Mouse (Mus musculus): ENCODE measurements around the gene Gm27021. TPM values are rescaled to one million over a fixed set of nuclear protein-coding genes. Genes with fewer than 3 reads are reported as not detected.

Gene Gm27021
- total and polyA plus RNA-seq, 2 experiments from 2014 or later, result 7.0 to 10.9 TPM

- WGBS, result 68% methylated on average over 8 of the region's 8 CpGs
- H3K4me1 ChIP-seq (ENCODE audit: insufficient read depth, low read length), result peaks cover 33% of the 10 kb centered on the region
Measured at GRCm38 (mm10) chr8:120566681-120567080, 101.2 kb downstream of the Gm27021 start.

GRCm38 (mm10) chr8:120565151-120565711 lies 102.6 kb downstream of the Gm27021 start:
- DNase-seq (ENCODE audit: low spot score) (peak; percentile 38), ATAC-seq (no peak)
- Histone ChIP-seq H3K4me1 (ENCODE audit: insufficient read depth, low read length) (peaks cover 40% of the 10 kb centered on the region), H3K27ac (peak overlapping the region; percentile 23; the same call in 1 of the 2 replicates), H3K36me3 (ENCODE audit: insufficient read depth, low read length) (peaks cover 27% of the 10 kb centered on the region; the same call in 1 of the 2 replicates), H3K4me3 (ENCODE audit: low read length) (no peak overlapping the region), H3K4me2 (ENCODE audit: low read depth, low read length) (no peak overlapping the region), H3K9ac (replicated peaks; ENCODE audit: low read length) (no peak overlapping the region), H3K9me3 (ENCODE audit: low read length) (no peaks in the 10 kb centered on the region), H3K27me3 (ENCODE audit: insufficient read depth, low read length) (no peaks in the 10 kb centered on the region)
- no peak for TF ChIP-seq CTCF (IDR thresholded peaks at IDR 0.05; ENCODE audit: low read depth)
- 21% methylated on average over 7 of the region's 7 CpGs for WGBS

More at GRCm38 (mm10) chr8:120566681-120567080, 101.2 kb downstream of the Gm27021 start:
- Histone ChIP-seq H3K27me3 (ENCODE audit: insufficient read depth, low read length) (no peaks in the 10 kb centered on the region), H3K4me2 (ENCODE audit: low read depth, low read length) (no peak overlapping the region), H3K9ac (replicated peaks; ENCODE audit: low read length) (no peak overlapping the region), H3K27ac (no peak overlapping the region), H3K9me3 (ENCODE audit: low read length) (no peaks in the 10 kb centered on the region), H3K4me3 (ENCODE audit: low read length) (no peak overlapping the region), H3K36me3 (ENCODE audit: insufficient read depth, low read length) (peaks cover 37% of the 10 kb centered on the region; the same call in 1 of the 2 replicates)
- ATAC-seq (no peak), DNase-seq (ENCODE audit: low spot score) (no peak)
- TF ChIP-seq CTCF (IDR thresholded peaks at IDR 0.05; ENCODE audit: low read depth), result no peak

- Histone ChIP-seq H3K9me3 (ENCODE audit: low read length) (no peaks in the 10 kb centered on the region), H3K4me1 (ENCODE audit: insufficient read depth, low read length) (peaks cover 50% of the 10 kb centered on the region), H3K4me2 (ENCODE audit: low read depth, low read length) (0 out of 2 replicates have a peak overlapping the region, but pooled peaks have one; percentile 17), H3K36me3 (ENCODE audit: insufficient read depth, low read length) (peaks cover 22% of the 10 kb centered on the region; the same call in 1 of the 2 replicates), H3K27me3 (ENCODE audit: insufficient read depth, low read length) (no peaks in the 10 kb centered on the region), H3K4me3 (ENCODE audit: low read length) (no peak overlapping the region), H3K9ac (replicated peaks; ENCODE audit: low read length) (peak overlapping the region; percentile 13; the same call in 1 of the 2 replicates), H3K27ac (peak overlapping the region; percentile 64)
- ATAC-seq (peak; percentile 82), DNase-seq (ENCODE audit: low spot score) (peak; percentile 89)
- TF ChIP-seq CTCF (IDR thresholded peaks at IDR 0.05; ENCODE audit: low read depth), result peak; percentile 47
- 8% methylated on average over 20 of the region's 20 CpGs for WGBS
Measured at GRCm38 (mm10) chr8:120563851-120564837, 103.7 kb downstream of the Gm27021 start.

- H3K36me3 ChIP-seq (ENCODE audit: insufficient read depth, low read length), result peaks cover 17% of the 10 kb centered on the region; the same call in 1 of the 2 replicates
- TF ChIP-seq CTCF (IDR thresholded peaks at IDR 0.05; ENCODE audit: low read depth), result no peak
- DNase-seq (ENCODE audit: low spot score) (peak; percentile 65), ATAC-seq (no peak)
- H3K9ac ChIP-seq (replicated peaks; ENCODE audit: low read length), result peak overlapping the region; percentile 13; the same call in 1 of the 2 replicates
- no peaks in the 10 kb centered on the region for H3K27me3 ChIP-seq (ENCODE audit: insufficient read depth, low read length)
- H3K4me1 ChIP-seq (ENCODE audit: insufficient read depth, low read length), result peaks cover 52% of the 10 kb centered on the region
- H3K4me2 ChIP-seq (ENCODE audit: low read depth, low read length), result 0 out of 2 replicates have a peak overlapping the region, but pooled peaks have one; percentile 17
- H3K9me3 ChIP-seq (ENCODE audit: low read length), result no peaks in the 10 kb centered on the region
- H3K27ac ChIP-seq, result peak overlapping the region; percentile 64
- H3K4me3 ChIP-seq (ENCODE audit: low read length), result no peak overlapping the region
- 9% methylated on average over 8 of the region's 8 CpGs for WGBS
Measured at GRCm38 (mm10) chr8:120563348-120563724, 104.5 kb downstream of the Gm27021 start.

GRCm38 (mm10) chr8:120562680-120563347 lies 105.1 kb downstream of the Gm27021 start:
- peak overlapping the region; percentile 64 for H3K27ac ChIP-seq
- ATAC-seq (no peak), DNase-seq (ENCODE audit: low spot score) (no peak)
- no peak for TF ChIP-seq CTCF (IDR thresholded peaks at IDR 0.05; ENCODE audit: low read depth)
- H3K4me2 ChIP-seq (ENCODE audit: low read depth, low read length), result no peak overlapping the region
- H3K4me3 ChIP-seq (ENCODE audit: low read length), result no peak overlapping the region
- no peak overlapping the region for H3K9ac ChIP-seq (replicated peaks; ENCODE audit: low read length)
- H3K36me3 ChIP-seq (ENCODE audit: insufficient read depth, low read length), result peaks cover 12% of the 10 kb centered on the region; the same call in 1 of the 2 replicates
- WGBS, result 81% methylated on average over 18 of the region's 18 CpGs
- peaks cover 54% of the 10 kb centered on the region for H3K4me1 ChIP-seq (ENCODE audit: insufficient read depth, low read length)
- H3K27me3 ChIP-seq (ENCODE audit: insufficient read depth, low read length), result no peaks in the 10 kb centered on the region
- no peaks in the 10 kb centered on the region for H3K9me3 ChIP-seq (ENCODE audit: low read length)
